Mouse (Mus musculus) lung, postnatal 0 days (tissue): ENCODE measurements around the gene Itgam. TPM values are rescaled to one million over a fixed set of nuclear protein-coding genes. Genes with fewer than 3 reads are reported as not detected.

Experiments used
- ATAC-seq: fragments of 200-750 bp; cut with Nextera tagmentation; 2 replicates; pipeline ENCODE4 v1.8.0; 2017; ENCODE audit warnings: moderate library complexity
- DNase-seq: peaks from one replicate; pipeline ENCODE4 v3.0.0-alpha.2; 2016; ENCODE audit warnings: low spot score
- H3K27ac ChIP-seq: fragments of 300-500 bp; sonication (generic); 2 replicates; pipeline ENCODE4 v1.5.1; 2014; ENCODE audit warnings: antibody characterized with exemption, mild to moderate bottlenecking, low read length, mixed read lengths
- H3K27me3 ChIP-seq: fragments of 300-500 bp; sonication (generic); replicated peaks from 2 replicates; pipeline ENCODE4 v1.6.1; 2014; ENCODE audit warnings: low read length, mixed read lengths; ENCODE audit not compliant: insufficient read depth
- H3K36me3 ChIP-seq: fragments of 300-500 bp; sonication (generic); 2 replicates; pipeline ENCODE4 v1.6.1; 2014; ENCODE audit warnings: low read length, mixed read lengths; ENCODE audit not compliant: insufficient read depth
- H3K4me1 ChIP-seq: fragments of 300-500 bp; sonication (generic); 2 replicates; pipeline ENCODE4 v1.6.1; 2014; ENCODE audit warnings: antibody characterized with exemption, low read depth, low read length, mixed read lengths; ENCODE audit not compliant: insufficient read depth
- H3K4me2 ChIP-seq: fragments of 300-500 bp; sonication (generic); replicated peaks from 2 replicates; pipeline ENCODE4 v1.6.1; 2014; ENCODE audit warnings: low read depth, mild to moderate bottlenecking, low read length, moderate library complexity, mixed read lengths
- H3K4me3 ChIP-seq: fragments of 300-500 bp; sonication (generic); 2 replicates; pipeline ENCODE4 v1.5.1; 2014; ENCODE audit warnings: low read depth, low read length
- H3K9ac ChIP-seq: fragments of 300-500 bp; sonication (generic); replicated peaks from 2 replicates; pipeline ENCODE4 v1.6.1; 2014; ENCODE audit warnings: low read depth, mild to moderate bottlenecking
- H3K9me3 ChIP-seq: fragments of 300-500 bp; sonication (generic); 2 replicates; pipeline ENCODE4 v1.6.1; 2016; ENCODE audit warnings: low read length, mixed read lengths
- CTCF ChIP-seq: IDR thresholded peaks from 2 replicates; pipeline ENCODE4 v1.5.1; 2016; ENCODE audit warnings: antibody characterized with exemption, mild to moderate bottlenecking
- EP300 ChIP-seq: IDR thresholded peaks from 2 replicates; pipeline ENCODE4 v1.6.1; 2016; ENCODE audit warnings: antibody characterized with exemption, mild to moderate bottlenecking, control low read depth
- WGBS: fragments of 180-500 bp; shearing (Covaris S2); extraction: QIAGEN DNeasy Blood & Tissue Kit; methylation state at CpG from one replicate; pipeline ENCODE4 v1.1.7; 2014; 5-methylcytosine and 5-hydroxymethylcytosine counted together
- polyA plus RNA-seq: library from polyadenylated mRNA; unstranded; fragments of >200 nt; fragmentation: Nextera tagmentation; extraction: Ambion mirVana; gene quantifications from 2 replicates; pipeline ENCODE4 v1.2.1, GENCODE M21; 2015

Itgam gene
- polyA plus RNA-seq, 1 experiment from 2014 or later: 2.3 TPM

- ATAC-seq (peak; percentile 69), DNase-seq (peak; percentile 74)
- Histone ChIP-seq H3K9me3 (no peaks in the 10 kb centered on the region), H3K4me3 (no peak overlapping the region), H3K36me3 (no peaks in the 10 kb centered on the region), H3K4me2 (no peak overlapping the region), H3K9ac (no peak overlapping the region), H3K27ac (no peak overlapping the region), H3K27me3 (no peaks in the 10 kb centered on the region), H3K4me1 (no peaks in the 10 kb centered on the region)
- 66% methylated on average over 4 of the region's 4 CpGs for WGBS
- TF ChIP-seq CTCF (no peak), EP300 (0 out of 2 replicates have a peak, but pooled peaks have one; percentile 28)
Measured at GRCm38 (mm10) chr7:128023565-128023964, 38.9 kb upstream of the Itgam start.

- Histone ChIP-seq H3K27me3 (no peaks in the 10 kb centered on the region), H3K4me3 (no peak overlapping the region), H3K36me3 (no peaks in the 10 kb centered on the region), H3K9ac (no peak overlapping the region), H3K9me3 (no peaks in the 10 kb centered on the region), H3K27ac (no peak overlapping the region), H3K4me1 (no peaks in the 10 kb centered on the region), H3K4me2 (no peak overlapping the region)
- DNase-seq: no peak
- no peak for TF ChIP-seq EP300
- no peak for TF ChIP-seq CTCF
- ATAC-seq: no peak
- WGBS: 69% methylated on average over 9 of the region's 9 CpGs
Measured at GRCm38 (mm10) chr7:128024364-128024763, 38.1 kb upstream of the Itgam start.

GRCm38 (mm10) chr7:128024932-128025331, 37.5 kb upstream of the Itgam start:
- no peak overlapping the region for H3K4me3 ChIP-seq
- H3K4me1 ChIP-seq: no peaks in the 10 kb centered on the region
- no peak for ATAC-seq
- H3K27me3 ChIP-seq: no peaks in the 10 kb centered on the region
- 76% methylated on average over 4 of the region's 4 CpGs for WGBS
- no peak for DNase-seq
- no peak overlapping the region for H3K9ac ChIP-seq
- H3K4me2 ChIP-seq: no peak overlapping the region
- H3K36me3 ChIP-seq: no peaks in the 10 kb centered on the region
- H3K9me3 ChIP-seq: no peaks in the 10 kb centered on the region
- TF ChIP-seq EP300 (no peak), CTCF (no peak)
- H3K27ac ChIP-seq: no peak overlapping the region

GRCm38 (mm10) chr7:128025381-128025780, 37.1 kb upstream of the Itgam start:
- no peak for ATAC-seq
- no peak overlapping the region for H3K27ac ChIP-seq
- no peak overlapping the region for H3K9ac ChIP-seq
- no peaks in the 10 kb centered on the region for H3K9me3 ChIP-seq
- no peaks in the 10 kb centered on the region for H3K36me3 ChIP-seq
- H3K27me3 ChIP-seq: no peaks in the 10 kb centered on the region
- H3K4me2 ChIP-seq: no peak overlapping the region
- no peaks in the 10 kb centered on the region for H3K4me1 ChIP-seq
- WGBS: 68% methylated on average over 4 of the region's 4 CpGs
- no peak for TF ChIP-seq EP300
- TF ChIP-seq CTCF: no peak
- no peak overlapping the region for H3K4me3 ChIP-seq
- DNase-seq: peak; percentile 24

- no peak overlapping the region for H3K27ac ChIP-seq
- H3K4me2 ChIP-seq: no peak overlapping the region
- no peaks in the 10 kb centered on the region for H3K36me3 ChIP-seq
- TF ChIP-seq CTCF (no peak), EP300 (no peak)
- no peaks in the 10 kb centered on the region for H3K9me3 ChIP-seq
- no peak overlapping the region for H3K4me3 ChIP-seq
- WGBS: 46% methylated on average over 9 of the region's 9 CpGs
- no peak overlapping the region for H3K9ac ChIP-seq
- no peaks in the 10 kb centered on the region for H3K27me3 ChIP-seq
- H3K4me1 ChIP-seq: no peaks in the 10 kb centered on the region
- ATAC-seq (peak; percentile 88), DNase-seq (peak; percentile 75)
Measured at GRCm38 (mm10) chr7:128031403-128031976, 30.9 kb upstream of the Itgam start.

GRCm38 (mm10) chr7:128032290-128032988, 30.0 kb upstream of the Itgam start:
- Histone ChIP-seq H3K4me1 (no peaks in the 10 kb centered on the region), H3K9me3 (no peaks in the 10 kb centered on the region), H3K9ac (no peak overlapping the region), H3K27ac (no peak overlapping the region), H3K27me3 (no peaks in the 10 kb centered on the region), H3K36me3 (no peaks in the 10 kb centered on the region), H3K4me2 (no peak overlapping the region), H3K4me3 (no peak overlapping the region)
- ATAC-seq: no peak
- no peak for DNase-seq
- TF ChIP-seq EP300 (no peak), CTCF (no peak)
- 64% methylated on average over 5 of the region's 5 CpGs for WGBS
